Mouse (Mus musculus) spleen, postnatal 10 days (tissue): Measurements from ENCODE around the gene Oas1h.
A peak's percentile ranks its signal among the peaks of the same experiment; 100 is the strongest.
"Not testable (repeated sequence)": the region's sequence is repeated elsewhere in the genome, so short reads cannot be mapped to it uniquely, and the experiment has no call there.

Source experiments
- DNase-seq, 2 experiments: peaks; one replicate each; pipeline ENCODE4 v3.0.0; 2021 to 2022; ENCODE audit warnings: low spot score in 2 of 2

The Oas1h gene

DNA sequence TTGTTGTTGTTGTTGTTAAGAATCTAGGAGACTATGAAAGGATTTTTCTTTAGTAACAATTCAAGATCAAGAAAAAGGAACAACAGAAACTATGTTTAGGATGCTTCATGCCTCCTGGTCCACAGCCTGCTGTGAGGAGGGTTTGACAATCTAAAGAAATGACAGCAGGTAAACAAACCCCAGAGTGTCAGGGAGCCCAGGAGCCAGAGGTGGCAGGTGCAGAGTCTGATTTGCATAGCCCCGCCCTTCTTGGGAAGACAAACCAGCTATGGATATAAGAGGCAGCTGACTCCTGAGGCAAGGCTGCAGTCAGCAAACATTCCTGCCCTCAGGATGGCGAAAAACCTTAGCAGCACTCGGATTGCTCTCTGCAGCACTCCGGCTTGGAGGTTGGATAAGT, at the start of gene Oas1h:
Gene Oas1h (plus strand): TSS at position 301 of the 400 bp plus-strand sequence.
- no peak for DNase-seq

DNA sequence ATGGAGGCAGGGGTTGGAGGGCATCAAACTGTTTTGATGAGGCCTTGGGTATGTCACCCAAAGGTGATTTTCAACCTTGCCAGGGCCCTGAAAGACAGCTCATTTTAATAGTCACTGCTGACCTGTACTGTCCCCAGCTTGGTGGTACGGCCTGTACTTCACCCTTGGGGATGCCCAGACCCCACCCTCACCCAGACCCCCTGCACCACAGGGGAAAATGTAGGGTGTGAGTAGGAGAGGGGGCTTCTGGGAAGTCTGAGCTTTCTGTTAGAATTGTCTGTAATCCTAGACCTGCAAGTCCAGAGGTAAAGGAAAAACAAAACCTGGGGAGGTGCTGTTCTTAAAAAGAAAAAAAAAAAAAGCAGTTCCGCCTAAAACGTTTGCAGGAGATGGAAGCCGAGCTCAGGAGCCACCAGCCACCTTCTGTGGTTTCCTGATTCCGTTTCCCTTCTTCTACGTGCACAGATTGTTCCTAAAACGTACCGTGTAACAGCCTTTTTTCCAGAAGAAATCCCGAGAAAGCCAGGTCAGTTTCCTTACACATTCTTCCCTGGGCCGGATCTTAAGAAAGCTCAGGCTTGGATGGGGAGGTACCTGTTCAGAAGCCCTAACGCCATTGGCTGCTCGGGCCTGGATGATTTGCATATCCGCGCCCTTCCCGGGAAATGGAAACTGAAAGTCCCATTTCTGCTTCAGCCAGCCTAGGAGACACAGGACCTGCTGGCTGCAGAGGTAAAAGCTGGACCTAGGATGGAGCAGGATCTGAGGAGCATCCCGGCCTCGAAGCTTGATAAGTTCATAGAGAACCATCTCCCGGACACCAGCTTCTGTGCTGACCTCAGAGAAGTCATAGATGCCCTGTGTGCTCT, 49.0 kb upstream of the Oas1h start, which contains the start of gene Oas1c:
Gene Oas1c (minus strand): TSS at position 564 of the 869 bp plus-strand sequence.
- DNase-seq, result peak; percentile 65 to 83

DNA sequence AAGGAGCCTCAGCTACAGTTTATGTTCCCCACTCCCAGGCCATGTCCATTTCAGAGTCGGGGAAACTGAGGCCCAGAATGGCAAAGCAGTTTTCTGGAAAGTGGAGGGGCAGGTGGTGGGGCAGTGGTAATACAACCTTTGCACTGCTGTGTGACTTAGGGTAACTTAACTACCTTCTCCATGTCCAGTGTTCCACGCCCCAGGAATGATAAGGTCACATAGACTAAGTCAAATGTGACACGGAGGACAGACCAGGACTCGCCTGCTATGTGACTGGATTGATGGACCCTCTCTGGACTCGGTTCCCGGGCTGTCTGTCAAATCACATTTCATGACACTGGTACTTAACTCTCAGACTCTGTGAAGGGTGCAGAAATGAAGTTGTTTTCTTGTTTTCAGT, 48.2 kb upstream of the Oas1h start:
- DNase-seq, result no peak

DNA sequence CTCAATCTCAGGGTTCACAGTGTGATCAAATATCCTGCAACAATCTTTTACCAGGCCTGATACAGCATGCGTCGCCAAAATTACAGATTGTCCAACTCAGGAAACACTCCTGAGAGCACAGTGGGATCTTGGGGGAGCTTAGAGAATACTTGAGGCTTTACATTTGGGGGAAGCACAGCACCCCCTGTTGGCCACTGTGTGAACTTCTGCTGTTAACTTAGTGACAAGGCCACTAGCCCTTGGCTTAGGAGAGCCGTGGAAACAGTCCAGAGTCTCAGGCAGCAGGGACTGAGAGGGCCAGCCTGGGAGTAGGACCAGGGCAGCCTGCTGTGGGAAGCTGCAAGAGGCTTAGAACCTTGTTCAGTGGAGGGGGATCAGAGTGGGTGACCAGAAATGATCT, 45.3 kb upstream of the Oas1h start:
- peak; percentile 47 to 69 for DNase-seq

- no peak for DNase-seq
Measured at GRCm38 (mm10) chr5:120818999-120819398, 42.2 kb upstream of the Oas1h start.

GRCm38 (mm10) chr5:120831031-120831430, 30.2 kb upstream of the Oas1h start:
- DNase-seq, result peak in 1 of 2 experiments; percentile 33

- DNase-seq, result no peak
Measured at GRCm38 (mm10) chr5:120833335-120834280, 27.6 kb upstream of the Oas1h start.

DNA sequence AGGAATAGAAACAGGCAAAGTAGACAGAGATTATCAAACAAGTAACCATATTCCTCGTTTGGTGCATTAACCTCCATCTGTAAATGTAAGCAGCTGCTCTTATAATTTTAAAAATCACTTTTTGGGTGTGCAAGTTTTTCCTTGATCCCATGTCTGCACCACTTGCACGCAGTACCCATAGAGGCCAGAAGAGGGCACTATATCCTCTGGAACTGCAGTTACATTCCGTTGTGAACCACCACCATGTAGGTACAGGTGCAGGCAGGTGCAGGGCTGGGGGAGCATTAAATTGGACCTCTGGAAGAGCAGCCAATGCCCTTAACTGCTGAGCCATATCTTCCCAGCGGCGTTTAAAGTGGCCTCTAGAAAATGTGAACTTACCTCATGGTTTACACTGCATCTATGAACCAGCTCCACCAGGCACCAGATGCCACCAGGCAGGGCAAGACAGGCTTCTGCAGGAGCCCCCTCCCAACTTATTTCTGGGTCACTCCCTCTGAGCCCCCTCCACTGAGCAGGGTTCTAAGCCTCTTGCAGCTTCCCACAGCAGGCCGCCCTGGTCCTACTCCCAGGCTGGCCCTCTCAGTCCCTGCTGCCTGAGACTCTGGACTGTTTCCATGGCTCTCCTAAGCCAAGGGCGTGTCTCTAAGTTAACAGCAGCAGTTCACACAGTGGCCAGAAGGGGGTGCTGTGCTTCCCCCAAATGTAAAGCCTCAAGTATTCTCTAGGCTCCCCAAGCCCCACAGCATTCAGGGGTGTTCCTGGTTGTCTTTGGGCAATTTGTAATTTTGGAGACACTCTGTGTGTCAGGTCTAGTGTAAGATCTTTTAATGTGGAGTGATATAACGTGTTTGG, 24.3 kb upstream of the Oas1h start:
- peak; percentile 51 to 75 for DNase-seq

DNA sequence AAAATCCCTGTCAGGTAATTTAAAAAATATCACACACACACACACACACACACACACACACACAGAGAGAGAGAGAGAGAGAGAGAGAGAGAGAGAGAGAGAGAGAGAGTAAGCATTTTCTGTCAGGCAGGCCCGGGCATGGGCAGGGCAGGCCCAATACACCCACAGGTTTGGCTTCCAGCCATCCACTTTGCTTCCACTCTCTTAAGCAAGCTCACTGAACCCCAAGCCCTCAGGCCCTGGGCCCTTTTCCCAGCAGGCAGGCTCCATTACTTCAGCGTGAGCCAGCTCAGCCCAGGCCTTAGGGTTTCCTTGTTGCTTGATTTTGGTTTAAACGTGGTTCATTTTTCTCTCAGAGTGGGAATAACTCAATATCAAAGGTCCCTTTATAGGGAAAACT, 16.5 kb upstream of the Oas1h start:
- DNase-seq, result no peak

GRCm38 (mm10) chr5:120847067-120847466, 14.2 kb upstream of the Oas1h start, which contains the start of gene Oas1f:
TSS of gene Oas1f (plus strand) at chr5:120847367.
- no peak for DNase-seq

GRCm38 (mm10) chr5:120849601-120850136, 11.6 kb upstream of the Oas1h start:
- peak; percentile 16 to 58 for DNase-seq

DNA sequence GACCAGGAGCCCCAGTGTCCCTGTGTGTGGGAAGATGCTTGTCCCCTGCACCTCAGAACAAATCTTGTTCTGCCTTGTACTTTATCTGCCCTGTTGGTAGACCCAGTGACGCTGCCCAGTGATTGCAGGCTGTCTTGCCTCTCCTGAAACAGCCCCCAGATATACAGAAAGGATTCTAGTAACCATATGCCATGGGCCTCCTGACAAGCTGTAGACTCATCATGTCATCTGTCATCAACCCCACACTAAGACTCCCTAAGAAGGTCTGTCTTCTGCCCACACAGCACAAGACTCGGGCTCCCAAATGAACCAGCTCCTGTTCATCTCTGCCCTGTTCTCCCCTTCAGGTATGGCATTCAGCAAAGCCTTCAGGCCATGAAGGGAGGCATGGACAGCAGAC, 2.0 kb upstream of the Oas1h start:
- DNase-seq, result no peak

DNA sequence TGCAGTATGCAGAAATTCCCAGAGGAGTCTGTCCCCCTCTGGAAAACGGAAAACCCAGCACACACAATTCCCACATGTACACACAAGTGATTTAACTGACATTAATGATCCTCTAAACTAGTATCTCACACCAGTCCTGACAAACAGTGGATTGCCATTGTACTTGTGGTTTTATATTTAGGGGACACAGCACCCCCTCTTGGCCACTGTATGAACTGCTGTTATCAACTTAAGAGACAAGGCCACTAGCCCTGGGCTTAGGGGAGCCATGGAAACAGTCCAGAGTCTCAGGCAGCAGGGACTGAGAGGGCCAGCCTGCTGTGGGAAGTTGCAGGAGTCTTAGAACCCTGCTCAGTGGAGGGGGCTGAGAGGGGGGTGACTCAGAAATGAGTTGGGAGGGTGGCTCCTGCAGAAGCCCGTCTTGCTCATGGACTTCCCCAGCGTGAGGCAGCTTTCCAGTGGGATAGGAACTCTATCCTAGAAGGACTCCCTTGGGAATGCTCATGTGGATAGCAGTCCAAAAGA, 4.2 kb downstream of the Oas1h start:
- DNase-seq, result peak in 1 of 2 experiments; percentile 34

DNA sequence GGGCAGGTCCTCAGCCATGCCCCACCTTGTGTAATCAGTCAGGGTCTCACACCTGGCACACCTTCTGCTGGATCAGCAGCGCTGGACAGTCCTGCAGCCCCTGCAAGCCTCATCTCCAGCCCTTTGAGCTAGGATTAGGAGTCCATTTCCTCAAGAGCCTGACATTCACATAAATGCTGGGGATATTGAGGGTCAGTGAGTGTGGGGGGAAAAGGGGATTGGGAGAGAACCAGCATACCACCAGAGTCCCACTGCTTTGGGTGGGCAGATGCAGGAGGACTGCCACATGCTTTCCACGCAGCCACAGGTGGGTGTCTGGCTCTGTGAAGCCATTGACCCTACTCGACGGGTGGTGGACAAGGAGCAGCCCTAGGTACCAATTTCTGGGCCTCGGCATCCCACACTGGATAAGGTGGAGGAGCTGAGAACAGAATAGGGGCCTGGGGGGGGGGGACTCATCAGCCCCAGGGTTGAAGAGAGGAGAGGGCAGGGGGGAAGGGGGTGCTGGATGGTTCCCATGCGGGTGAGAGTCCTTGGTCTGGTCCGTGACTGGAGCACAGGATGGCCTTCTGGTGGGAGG, 8.3 kb downstream of the Oas1h start:
- no peak for DNase-seq

DNA sequence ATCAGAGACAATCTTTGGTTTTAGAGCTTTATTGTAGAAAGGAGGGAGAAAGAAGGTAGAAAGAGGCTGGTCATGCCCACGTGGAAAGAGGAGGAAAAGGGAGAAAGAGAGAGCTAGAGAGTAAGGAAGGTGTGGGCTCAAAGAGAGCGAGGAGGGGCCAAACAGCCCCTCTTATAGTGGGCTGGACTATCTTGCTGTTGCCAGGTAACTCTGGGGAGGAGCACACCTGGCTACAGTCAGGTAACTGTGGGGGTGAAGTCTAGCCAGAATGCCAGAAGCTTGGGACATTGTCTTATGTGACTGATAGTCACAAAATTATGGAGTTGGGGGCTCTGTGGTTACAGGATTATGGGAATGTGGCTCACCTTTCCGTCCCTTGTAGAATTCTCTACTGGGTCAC, 8.9 kb downstream of the Oas1h start:
- DNase-seq, result no peak

GRCm38 (mm10) chr5:120870782-120871181, 9.6 kb downstream of the Oas1h start:
- DNase-seq, result no peak

DNA sequence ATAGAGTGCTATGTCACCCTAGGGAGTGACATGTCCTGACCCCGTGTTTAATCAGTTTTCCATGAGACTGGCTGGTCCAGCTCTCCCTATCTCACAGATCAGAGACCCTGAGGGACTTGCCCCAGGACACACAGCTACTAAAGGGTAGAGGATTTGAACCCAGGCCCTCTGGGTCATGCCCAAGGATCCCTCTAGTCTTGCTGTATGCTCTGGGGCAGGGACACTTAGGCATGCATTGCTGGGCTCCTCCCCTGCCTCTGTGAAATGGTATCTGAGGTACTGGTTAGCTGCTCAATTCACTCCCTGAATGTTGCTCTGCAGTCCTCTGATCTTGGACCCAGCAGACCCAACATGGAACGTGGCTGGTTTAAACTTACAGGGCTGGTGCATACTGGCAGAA, 10.2 kb downstream of the Oas1h start:
- DNase-seq, result no peak

- not testable (repeated sequence) for DNase-seq
Measured at GRCm38 (mm10) chr5:120876839-120877238, 15.6 kb downstream of the Oas1h start.

DNA sequence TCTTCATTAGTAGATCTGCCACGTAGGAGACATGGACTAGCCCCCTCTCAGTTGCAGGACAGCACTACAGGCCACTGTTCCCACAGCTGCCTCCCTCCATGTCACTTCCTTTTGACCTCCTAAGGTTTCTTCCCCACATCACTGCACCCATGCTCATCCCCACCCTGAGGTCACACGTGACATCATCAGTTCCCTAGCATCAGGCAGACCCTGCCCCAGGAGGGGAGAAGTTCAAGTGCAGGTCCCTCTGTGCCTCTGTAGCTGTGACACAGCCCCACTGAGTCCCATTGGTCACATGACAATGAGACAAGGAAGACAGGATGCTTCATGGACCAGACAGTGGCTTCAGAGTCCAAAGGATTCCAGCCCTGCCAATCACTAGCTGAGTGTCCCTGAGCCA, 16.2 kb downstream of the Oas1h start:
- DNase-seq, result not testable (repeated sequence)

DNA sequence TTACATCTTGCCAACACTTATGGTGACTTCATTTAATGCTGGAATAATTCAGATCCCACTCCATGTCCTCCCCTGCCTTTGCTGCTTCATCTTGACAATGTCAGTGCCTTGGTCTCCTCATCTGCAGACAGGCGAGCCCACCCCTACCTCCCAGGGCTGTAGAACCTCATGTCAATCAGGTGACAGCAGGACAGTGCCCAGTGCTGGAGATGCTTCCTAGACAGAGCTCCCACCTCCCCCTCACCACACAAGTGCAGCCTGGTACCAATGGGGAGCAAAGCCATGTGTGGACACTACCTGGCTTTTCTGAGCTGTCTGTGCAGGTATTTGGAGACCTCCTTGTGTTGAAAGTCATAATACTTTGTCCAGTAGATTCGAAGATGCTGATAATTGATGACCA, 17.6 kb downstream of the Oas1h start:
- not testable (repeated sequence) for DNase-seq
